Mouse (Mus musculus) kidney, postnatal 25 days (tissue): ENCODE results near the gene Nxpe3.

Experiments
- DNase-seq, 2 experiments: peaks; one replicate each; pipeline ENCODE4 v3.0.0; 2021; ENCODE audit warnings: mixed read lengths in 2 of 2

Nxpe3 gene

GRCm38 (mm10) chr16:55804799-55805198 lies 90.3 kb downstream of the Nxpe3 start:
- no peak for DNase-seq

- no peak for DNase-seq
These were observed 93.5 kb downstream of the Nxpe3 start for GRCm38 (mm10) chr16:55801629-55802028.

DNA sequence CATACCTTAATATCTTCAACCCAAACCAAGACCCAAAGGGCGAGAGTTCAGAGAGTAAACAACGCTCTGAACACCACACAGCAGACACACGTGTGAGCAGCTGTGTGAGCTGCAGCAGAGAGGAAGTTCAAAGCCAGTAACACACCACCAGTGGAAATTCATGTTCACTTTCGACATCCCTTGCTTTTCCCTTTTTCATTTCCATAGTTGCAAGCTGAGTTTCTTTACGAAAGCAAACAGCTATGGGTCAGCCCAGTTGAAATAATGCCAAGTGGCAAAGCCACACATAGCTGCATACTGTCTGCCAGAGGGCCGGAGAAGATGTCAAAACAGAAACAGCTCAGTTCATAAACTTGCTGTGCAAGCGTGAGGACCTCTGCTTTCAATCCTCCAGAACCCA lies 96.2 kb downstream of the Nxpe3 start:
- DNase-seq = no peak

- DNase-seq = no peak
These were observed 104.8 kb downstream of the Nxpe3 start for GRCm38 (mm10) chr16:55790326-55790725.
